Mouse (Mus musculus) liver, adult 2 months (tissue): Measurements from ENCODE around the gene Olfr1277. TPM values are rescaled to one million over a fixed set of nuclear protein-coding genes. Genes with fewer than 3 reads are reported as not detected.

Source experiments
- DNase-seq: peaks from one replicate; pipeline ENCODE4 v3.0.0-alpha.2; 2011; ENCODE audit warnings: low read depth, low spot score; ENCODE audit errors: extremely low read depth
- H3K27ac ChIP-seq: fragments of 200-500 bp; replicated peaks from 2 replicates; pipeline ENCODE4 v1.5.1; 2012; ENCODE audit warnings: low read depth, mild to moderate bottlenecking, control low read depth, inconsistent platforms, low read length; ENCODE audit not compliant: insufficient read depth
- H3K27me3 ChIP-seq: fragments of 200-500 bp; 2 replicates; pipeline ENCODE4 v1.6.1; 2012; ENCODE audit warnings: mild to moderate bottlenecking, moderate library complexity, low read length, inconsistent platforms; ENCODE audit not compliant: control insufficient read depth, insufficient read depth
- H3K36me3 ChIP-seq: fragments of 200-500 bp; 2 replicates; pipeline ENCODE4 v1.6.1; 2012; ENCODE audit warnings: low read length, inconsistent platforms; ENCODE audit not compliant: control insufficient read depth, insufficient read depth
- H3K4me1 ChIP-seq: fragments of 200-500 bp; 2 replicates; pipeline ENCODE4 v1.6.1; 2011; ENCODE audit warnings: low read length; ENCODE audit not compliant: control insufficient read depth, insufficient read depth
- H3K4me3 ChIP-seq: fragments of 200-500 bp; 2 replicates; pipeline ENCODE4 v1.5.1; 2011; ENCODE audit warnings: low read depth, mild to moderate bottlenecking, control low read depth, low read length, moderate library complexity; ENCODE audit not compliant: insufficient read depth
- H3K79me2 ChIP-seq: fragments of 200-500 bp; 2 replicates; pipeline ENCODE4 v1.6.1; 2012; ENCODE audit warnings: inconsistent platforms, mild to moderate bottlenecking, low read length, moderate library complexity; ENCODE audit not compliant: control insufficient read depth, insufficient read depth
- H3K9ac ChIP-seq: fragments of 200-500 bp; 2 replicates; pipeline ENCODE4 v1.6.1; 2012; ENCODE audit warnings: low read depth, mild to moderate bottlenecking, control low read depth, inconsistent platforms, low read length
- CTCF ChIP-seq: fragments of 200-500 bp; IDR thresholded peaks from 2 replicates; pipeline ENCODE4 v1.5.1; 2011; ENCODE audit warnings: low read depth, low read length, control low read depth
- POLR2A ChIP-seq: fragments of 200-500 bp; IDR thresholded peaks from 2 replicates; pipeline ENCODE4 v1.6.1; 2011; ENCODE audit warnings: low read length, control low read depth; ENCODE audit not compliant: insufficient read depth; ENCODE audit errors: extremely low read depth
- WGBS: fragments of 180-500 bp; shearing (Covaris S2); methylation state at CpG from one replicate; pipeline ENCODE4 v1.1.7; 2018; 5-methylcytosine and 5-hydroxymethylcytosine counted together
- polyA plus RNA-seq: library from polyadenylated mRNA; depleted of rRNA; stranded (reverse); fragments of >200 nt; gene quantifications from 2 replicates; pipeline ENCODE4 v1.2.3, GENCODE M21; 2012; rRNA removed
- total RNA-seq: library from RNA; depleted of rRNA; stranded (reverse); fragments of >200 nt; gene quantifications from 2 replicates; pipeline ENCODE4 v1.2.3, GENCODE M21; 2014; rRNA removed

The Olfr1277 gene
- total RNA-seq (not detected in 2 replicates), polyA plus RNA-seq (not detected in 2 replicates)

DNA sequence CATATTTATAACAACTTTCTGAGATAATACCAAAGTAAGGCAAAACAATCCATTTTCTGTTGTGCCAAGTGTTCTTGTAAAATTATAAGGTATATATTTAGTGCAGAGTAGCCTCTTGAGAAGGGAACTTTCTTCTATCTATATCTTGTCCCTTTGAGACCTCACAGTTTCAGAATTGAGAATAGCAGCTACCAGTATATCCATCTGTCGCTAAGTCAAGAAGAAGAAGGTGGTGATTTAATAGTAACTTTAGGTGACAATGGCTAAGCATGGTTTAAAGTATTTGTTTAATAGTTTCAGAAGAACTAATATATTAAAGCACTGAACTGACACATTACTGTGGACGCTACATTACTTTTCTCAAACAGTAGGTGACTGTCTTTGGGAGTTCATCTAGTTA lies at the start of gene Olfr1277:
TSS of gene Olfr1277 (minus strand) at position 101 of the 400 bp plus-strand sequence.
- H3K4me3 ChIP-seq, result no peak within 1 kb of the TSS
- DNase-seq, result no peak
- no peaks in the 10 kb centered on the region for H3K79me2 ChIP-seq
- no peak for TF ChIP-seq POLR2A
- TF ChIP-seq CTCF, result no peak
- 66% methylated on average over 2 of the region's 2 CpGs for WGBS
- no peaks in the 10 kb centered on the region for H3K36me3 ChIP-seq
- no peaks in the 10 kb centered on the region for H3K4me1 ChIP-seq
- no peak within 1 kb of the TSS for H3K27ac ChIP-seq
- H3K27me3 ChIP-seq, result no peaks in the 10 kb centered on the region
- H3K9ac ChIP-seq, result no peak within 1 kb of the TSS

GRCm38 (mm10) chr2:111313717-111314116 lies 39.8 kb upstream of the Olfr1277 start, which contains the start of gene Olfr1280:
Gene Olfr1280, plus strand, starts transcription at chr2:111314017.
- no peak for DNase-seq
- Histone ChIP-seq H3K79me2 (no peaks in the 10 kb centered on the region), H3K27ac (no peak within 1 kb of the TSS), H3K36me3 (no peaks in the 10 kb centered on the region), H3K4me3 (no peak within 1 kb of the TSS), H3K9ac (no peak within 1 kb of the TSS), H3K4me1 (no peaks in the 10 kb centered on the region), H3K27me3 (no peaks in the 10 kb centered on the region)
- TF ChIP-seq POLR2A (no peak), CTCF (no peak)

- H3K9ac ChIP-seq, result no peak within 1 kb of the TSS
- no peak for DNase-seq
- H3K36me3 ChIP-seq, result no peaks in the 10 kb centered on the region
- no peak within 1 kb of the TSS for H3K4me3 ChIP-seq
- no peaks in the 10 kb centered on the region for H3K4me1 ChIP-seq
- no peaks in the 10 kb centered on the region for H3K79me2 ChIP-seq
- TF ChIP-seq POLR2A, result no peak
- TF ChIP-seq CTCF, result no peak
- no peaks in the 10 kb centered on the region for H3K27me3 ChIP-seq
- no peak within 1 kb of the TSS for H3K27ac ChIP-seq
Observed at GRCm38 (mm10) chr2:111300374-111300773, 26.5 kb upstream of the Olfr1277 start, which contains the start of gene Olfr1279. Gene Olfr1279, plus strand, starts transcription at chr2:111300635.

- TF ChIP-seq POLR2A, result no peak
- TF ChIP-seq CTCF, result no peak
- Histone ChIP-seq H3K9ac (no peak overlapping the region), H3K4me3 (no peak overlapping the region), H3K4me1 (no peaks in the 10 kb centered on the region), H3K27me3 (no peaks in the 10 kb centered on the region), H3K27ac (no peak overlapping the region), H3K36me3 (no peaks in the 10 kb centered on the region), H3K79me2 (no peaks in the 10 kb centered on the region)
- no peak for DNase-seq
Observed at GRCm38 (mm10) chr2:111298541-111298940, 24.6 kb upstream of the Olfr1277 start.

- TF ChIP-seq POLR2A (no peak), CTCF (no peak)
- H3K9ac ChIP-seq, result no peak within 1 kb of the TSS
Observed at GRCm38 (mm10) chr2:111289836-111290235, 15.9 kb upstream of the Olfr1277 start, which contains the start of gene Olfr1278. Gene Olfr1278, plus strand, starts transcription at chr2:111290136.

GRCm38 (mm10) chr2:111254216-111254615 lies 19.7 kb downstream of the Olfr1277 start, which contains the start of gene Olfr1276:
Gene Olfr1276, plus strand, starts transcription at chr2:111254516.
- no peaks in the 10 kb centered on the region for H3K79me2 ChIP-seq
- H3K4me3 ChIP-seq, result no peak within 1 kb of the TSS
- no peak for DNase-seq
- no peak for TF ChIP-seq CTCF
- TF ChIP-seq POLR2A, result no peak
- H3K9ac ChIP-seq, result no peak within 1 kb of the TSS
- H3K27ac ChIP-seq, result no peak within 1 kb of the TSS
- no peaks in the 10 kb centered on the region for H3K36me3 ChIP-seq
- no peaks in the 10 kb centered on the region for H3K4me1 ChIP-seq
- H3K27me3 ChIP-seq, result no peaks in the 10 kb centered on the region

More at GRCm38 (mm10) chr2:111289836-111290235, 15.9 kb upstream of the Olfr1277 start, which contains the start of gene Olfr1278:
- Histone ChIP-seq H3K36me3 (no peaks in the 10 kb centered on the region), H3K27ac (no peak within 1 kb of the TSS), H3K4me3 (no peak within 1 kb of the TSS), H3K79me2 (no peaks in the 10 kb centered on the region), H3K27me3 (no peaks in the 10 kb centered on the region), H3K4me1 (no peaks in the 10 kb centered on the region)
- no peak for DNase-seq

DNA sequence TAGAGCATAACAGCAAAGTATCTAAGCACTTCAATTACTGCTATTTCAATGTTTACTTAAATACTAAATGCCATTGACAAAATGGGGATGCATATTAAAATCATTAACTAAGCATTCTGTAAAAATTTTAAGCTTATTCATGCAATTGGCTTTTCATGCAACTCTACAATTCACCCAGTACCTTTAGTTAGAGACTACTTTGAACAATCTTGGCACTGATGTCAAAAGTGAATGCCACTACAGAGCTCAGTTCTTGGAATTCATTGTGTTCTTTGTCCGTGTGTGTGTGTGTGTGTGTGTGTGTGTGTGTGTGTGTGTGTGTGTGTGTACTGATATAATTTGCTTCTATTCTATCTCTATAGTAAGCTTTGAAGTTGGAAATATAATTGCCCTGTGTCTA lies 38.7 kb downstream of the Olfr1277 start, which contains the start of gene Olfr1275:
TSS of gene Olfr1275 (minus strand) at position 101 of the 400 bp plus-strand sequence.
- H3K79me2 ChIP-seq, result no peaks in the 10 kb centered on the region
- H3K27ac ChIP-seq, result no peak within 1 kb of the TSS
- H3K27me3 ChIP-seq, result no peaks in the 10 kb centered on the region
- H3K36me3 ChIP-seq, result no peaks in the 10 kb centered on the region
- no peaks in the 10 kb centered on the region for H3K4me1 ChIP-seq
- no peak within 1 kb of the TSS for H3K4me3 ChIP-seq
- H3K9ac ChIP-seq, result no peak within 1 kb of the TSS
- 62% methylated on average over 1 of the region's 1 CpGs for WGBS
- TF ChIP-seq CTCF (no peak), POLR2A (no peak)
- DNase-seq, result no peak
